16 mouse cellular contexts compared by ENCODE assay signal in genomic region chr7:133163011-133163410, GRCm38 (mm10). TPM values are rescaled to one million over a fixed set of nuclear protein-coding genes. Genes with fewer than 3 reads are reported as not detected.
DNase-seq lines count a peak whose midpoint lies in the region; ATAC-seq lines count a peak whose summit lies in the region.
"Had no signal": no experiment of that assay in that cellular context is flagged by ENCODE, and none has a peak within 500 bp of the region (broad histone marks: within the 10 kb centered on the region; RNA-seq: fewer than 3 reads in every experiment).

No protein-coding gene starts in this region.

- H3K4me2 ChIP-seq in kidney, embryonic 16.5 days (replicated peaks; ENCODE audit: low read depth, low read length), result no peak overlapping the region
- H3K4me2 ChIP-seq in hindbrain, embryonic 13.5 days, result no peak overlapping the region
- H3K4me2 ChIP-seq: hindbrain, embryonic 14.5 days; liver, embryonic 11.5 days; midbrain, embryonic 11.5 days had no signal

- H3K9me3 ChIP-seq in kidney, embryonic 16.5 days (ENCODE audit: low read length), result no peaks in the 10 kb centered on the region
- no peaks in the 10 kb centered on the region for H3K9me3 ChIP-seq in hindbrain, embryonic 13.5 days

- no peak for ATAC-seq in kidney, embryonic 16.5 days (ENCODE audit: low FRiP score, low TSS enrichment)
- ATAC-seq in hindbrain, embryonic 13.5 days (ENCODE audit: low FRiP score), result no peak

- DNase-seq in adrenal gland, adult 2 months, result peak; percentile 28
- no peak for DNase-seq in adrenal gland, postnatal 25 days
- DNase-seq in kidney, adult 11 months, result peak; percentile 62
- peak; percentile 14 for DNase-seq in heart, postnatal 4 days
- peak; percentile 46 for DNase-seq in kidney, postnatal 14 days
- DNase-seq in retina, embryonic 14.5 days (ENCODE audit: low spot score), result no peak
- DNase-seq: cerebellum, postnatal 14 days; lung, postnatal 10 days; right cerebral cortex, postnatal 25 days; thymus, postnatal 14 days had no signal

- H3K36me3 ChIP-seq in kidney, embryonic 16.5 days (ENCODE audit: insufficient read depth, low read length), result no peaks in the 10 kb centered on the region
- no peaks in the 10 kb centered on the region for H3K36me3 ChIP-seq in hindbrain, embryonic 13.5 days

- WGBS in kidney, embryonic 16.5 days, result 37% methylated on average over 5 of the region's 5 CpGs
- WGBS in hindbrain, embryonic 13.5 days, result 60% methylated on average over 5 of the region's 5 CpGs

- H3K27ac ChIP-seq in kidney, embryonic 16.5 days (ENCODE audit: low read length), result no peak overlapping the region
- H3K27ac ChIP-seq in hindbrain, embryonic 13.5 days, result no peak overlapping the region
- H3K27ac ChIP-seq: hindbrain, embryonic 14.5 days had no signal

- H3K4me3 ChIP-seq in kidney, embryonic 16.5 days (ENCODE audit: low read length), result no peak overlapping the region
- H3K4me3 ChIP-seq in hindbrain, embryonic 13.5 days, result no peak overlapping the region

- no peaks in the 10 kb centered on the region for H3K27me3 ChIP-seq in kidney, embryonic 16.5 days (ENCODE audit: insufficient read depth, low read length)
- H3K27me3 ChIP-seq in hindbrain, embryonic 13.5 days, result no peaks in the 10 kb centered on the region

- H3K4me1 ChIP-seq in kidney, embryonic 16.5 days (ENCODE audit: insufficient read depth, low read length), result peaks cover 32% of the 10 kb centered on the region
- H3K4me1 ChIP-seq in hindbrain, embryonic 13.5 days (replicated peaks), result peaks cover 8% of the 10 kb centered on the region

- H3K9ac ChIP-seq in kidney, embryonic 16.5 days (replicated peaks; ENCODE audit: low read length), result no peak overlapping the region
- H3K9ac ChIP-seq in hindbrain, embryonic 13.5 days, result no peak overlapping the region
- H3K9ac ChIP-seq: hindbrain, embryonic 14.5 days had no signal

RNA-seq across cellular contexts. Expression of gene Ctbp2, which starts 38.9 kb away (rescaled TPM):
- 10 to 100 TPM; 54.4 to 65.3 TPM for total RNA-seq in adrenal gland, adult 2 months (2021)
- polyA plus RNA-seq in adrenal gland, adult 2 months (2012; rRNA removed), result 52.8 and 53.2 TPM in 2 replicates
- total RNA-seq in adrenal gland, postnatal 25 days (2021), result 69.9 and 80.6 TPM in 2 replicates
- polyA plus RNA-seq in kidney, embryonic 16.5 days (2015; fragmentation: Nextera tagmentation; extraction: Ambion mirVana), result 121 and 123 TPM in 2 replicates
- total RNA-seq in heart, postnatal 4 days (2021), result 10 to 100 TPM; 56.0 to 65.3 TPM
- 82.8 and 85.6 TPM in 2 replicates for polyA plus RNA-seq in hindbrain, embryonic 13.5 days (2015; fragmentation: Nextera tagmentation; extraction: Ambion mirVana)

RNA-seq across cellular contexts. Expression of gene Fgfr2, which starts 39.9 kb away (rescaled TPM):
- total RNA-seq in adrenal gland, adult 2 months (2021), result 100 to 1,000 TPM; 178 to 245 TPM
- polyA plus RNA-seq in adrenal gland, adult 2 months (2012; rRNA removed), result 47.1 and 48.0 TPM in 2 replicates
- total RNA-seq in adrenal gland, postnatal 25 days (2021), result 181 and 186 TPM in 2 replicates
- polyA plus RNA-seq in kidney, embryonic 16.5 days (2015; fragmentation: Nextera tagmentation; extraction: Ambion mirVana), result 115 and 118 TPM in 2 replicates
- total RNA-seq in heart, postnatal 4 days (2021), result 10 to 100 TPM; 10.2 to 10.6 TPM
- 26.3 and 33.9 TPM in 2 replicates for polyA plus RNA-seq in hindbrain, embryonic 13.5 days (2015; fragmentation: Nextera tagmentation; extraction: Ambion mirVana)
- total RNA-seq: granulocyte monocyte progenitor cell, adult 5-6 weeks had no signal

Comparison
In these comparisons a context has a peak if more than half of its experiments do, and no peak if none do; other contexts are left out.
1. DNase-seq: peak in adrenal gland, adult 2 months (single experiment), kidney, adult 11 months (single experiment), heart, postnatal 4 days (single experiment) and kidney, postnatal 14 days (single experiment); none in adrenal gland, postnatal 25 days (single experiment) and retina, embryonic 14.5 days (single experiment).
2. RNA of gene Fgfr2, which starts 39.9 kb away (total RNA-seq): 178 to 245 TPM in adrenal gland, adult 2 months and 181 to 186 TPM in adrenal gland, postnatal 25 days; 10.2 to 10.6 TPM in heart, postnatal 4 days; every median in the first group is over 10 times any median in the second.